Mouse (Mus musculus) Muller cell, postnatal 12 days (primary cell): ENCODE measurements around the gene Sdk2.

ENCODE experiments used
- DNase-seq: peaks from one replicate; pipeline ENCODE4 v3.0.0-alpha.2; 2015; ENCODE audit errors: inconsistent ontology term

The Sdk2 gene

DNA sequence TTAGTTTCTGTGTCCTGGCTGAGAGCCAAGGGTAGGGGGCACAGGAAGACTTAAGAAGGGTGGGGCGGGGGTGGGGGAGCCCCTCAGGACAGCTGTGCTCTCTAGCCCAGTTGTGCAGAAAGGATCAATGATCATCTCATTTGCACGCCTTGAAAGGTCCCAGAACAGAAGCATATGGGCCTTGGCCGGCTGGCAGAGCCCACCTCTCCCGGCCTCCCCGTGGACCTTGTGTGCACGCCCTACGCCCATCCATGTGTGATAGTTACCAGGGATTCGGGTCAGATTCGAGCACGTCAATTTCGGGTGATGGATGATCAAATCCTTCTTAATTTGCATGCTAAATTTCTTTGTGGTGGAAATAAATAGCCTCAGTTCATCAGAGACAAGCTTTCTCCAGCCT, 136.7 kb downstream of the Sdk2 start:
- DNase-seq: no peak

DNA sequence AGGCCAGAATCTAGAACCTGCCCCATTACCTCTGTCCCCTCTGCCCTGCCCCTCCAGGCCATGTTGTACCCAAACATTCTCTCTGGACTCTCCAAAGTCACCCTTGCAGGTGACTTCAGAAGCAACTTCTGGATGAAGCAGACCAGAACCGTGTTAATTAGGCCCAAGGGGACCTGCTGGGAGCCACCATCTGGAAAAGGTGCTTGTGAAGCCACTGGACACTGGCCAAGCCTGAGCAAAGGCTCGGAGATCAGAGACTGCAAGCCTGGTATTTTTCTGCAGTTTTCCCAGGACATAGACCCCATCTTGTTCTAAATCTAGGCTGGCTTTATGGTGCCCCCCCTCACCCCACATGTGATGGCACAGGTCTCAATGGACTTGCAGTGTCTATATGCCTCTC, 138.0 kb downstream of the Sdk2 start:
- DNase-seq: no peak

DNA sequence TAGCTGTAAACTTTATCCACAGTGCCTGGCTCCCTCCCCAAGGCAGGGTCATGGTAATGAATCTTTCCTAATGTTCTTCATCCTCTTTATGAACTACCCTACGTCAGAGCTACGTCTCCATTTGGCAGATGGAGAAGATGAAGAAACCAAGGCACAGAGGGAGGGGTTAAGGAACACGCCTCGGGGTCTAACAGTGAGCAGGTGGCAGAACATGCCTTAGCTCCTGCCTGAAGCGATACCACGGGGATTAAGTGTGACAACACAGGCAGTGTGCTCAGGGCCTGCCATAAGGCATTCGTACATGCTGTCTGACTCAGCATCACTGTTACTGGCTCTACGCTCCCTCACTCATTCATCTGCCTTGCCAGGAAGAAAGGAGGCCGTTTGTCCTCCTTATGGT, 138.6 kb downstream of the Sdk2 start:
- DNase-seq: no peak

DNA sequence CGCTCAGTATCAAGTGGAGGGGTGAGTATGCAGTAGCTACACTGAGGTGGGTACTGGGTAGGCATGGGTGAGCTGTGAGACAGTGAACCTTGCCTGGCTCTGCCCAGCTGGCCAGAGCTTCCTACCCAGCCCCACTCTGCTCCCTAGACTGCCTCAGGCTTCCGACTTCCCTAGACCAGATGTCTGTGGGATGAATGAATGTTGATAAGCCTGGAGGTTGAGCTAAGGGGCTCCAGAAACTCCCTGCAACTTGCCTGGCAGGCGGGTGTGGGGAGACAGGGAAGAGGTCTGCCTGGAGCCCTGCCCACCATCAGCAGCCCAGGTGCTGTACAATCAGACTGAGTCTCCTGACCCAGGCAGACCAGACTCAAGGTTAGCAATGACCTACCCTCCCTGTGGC, 139.0 kb downstream of the Sdk2 start:
- DNase-seq: no peak

DNA sequence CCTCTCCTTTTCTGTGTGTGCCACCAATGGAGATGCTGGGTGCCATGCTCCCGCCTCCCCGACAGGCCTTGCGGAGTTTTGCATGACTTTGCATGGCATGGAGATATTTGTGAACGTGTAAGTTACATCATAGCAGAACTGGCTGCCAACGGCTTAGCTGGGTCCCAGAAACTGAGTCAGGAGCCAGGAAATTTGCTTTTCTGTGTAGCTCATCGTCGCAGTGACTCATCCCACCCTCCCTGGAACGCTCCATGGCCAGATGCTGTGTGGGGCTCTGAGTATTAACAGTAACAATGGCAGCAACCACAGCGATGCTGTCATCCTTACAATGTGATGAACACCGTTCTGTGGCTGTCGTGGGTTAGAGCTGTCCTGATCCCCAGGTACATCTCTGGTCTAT, 139.6 kb downstream of the Sdk2 start:
- peak; percentile 91 for DNase-seq

DNA sequence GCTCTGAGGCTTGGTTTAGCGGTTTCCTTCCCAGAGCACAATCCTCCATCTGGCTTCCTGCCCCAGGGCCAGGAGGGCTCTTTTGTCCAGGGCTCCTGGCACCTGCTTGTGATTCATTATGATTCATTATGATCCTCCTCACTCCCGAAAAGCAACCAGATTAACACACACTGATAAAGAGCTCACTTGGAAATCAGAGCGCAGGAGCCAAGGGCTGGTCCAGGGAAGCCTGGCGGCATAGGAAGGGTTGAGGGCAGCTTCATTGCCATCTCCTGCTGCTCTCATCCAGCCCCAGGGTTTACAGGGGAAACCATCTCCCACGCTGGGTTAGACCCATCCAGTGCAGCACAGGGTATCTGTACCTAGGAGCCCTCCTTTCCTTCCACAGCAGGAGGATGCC, 143.7 kb downstream of the Sdk2 start:
- DNase-seq: peak; percentile 90

DNA sequence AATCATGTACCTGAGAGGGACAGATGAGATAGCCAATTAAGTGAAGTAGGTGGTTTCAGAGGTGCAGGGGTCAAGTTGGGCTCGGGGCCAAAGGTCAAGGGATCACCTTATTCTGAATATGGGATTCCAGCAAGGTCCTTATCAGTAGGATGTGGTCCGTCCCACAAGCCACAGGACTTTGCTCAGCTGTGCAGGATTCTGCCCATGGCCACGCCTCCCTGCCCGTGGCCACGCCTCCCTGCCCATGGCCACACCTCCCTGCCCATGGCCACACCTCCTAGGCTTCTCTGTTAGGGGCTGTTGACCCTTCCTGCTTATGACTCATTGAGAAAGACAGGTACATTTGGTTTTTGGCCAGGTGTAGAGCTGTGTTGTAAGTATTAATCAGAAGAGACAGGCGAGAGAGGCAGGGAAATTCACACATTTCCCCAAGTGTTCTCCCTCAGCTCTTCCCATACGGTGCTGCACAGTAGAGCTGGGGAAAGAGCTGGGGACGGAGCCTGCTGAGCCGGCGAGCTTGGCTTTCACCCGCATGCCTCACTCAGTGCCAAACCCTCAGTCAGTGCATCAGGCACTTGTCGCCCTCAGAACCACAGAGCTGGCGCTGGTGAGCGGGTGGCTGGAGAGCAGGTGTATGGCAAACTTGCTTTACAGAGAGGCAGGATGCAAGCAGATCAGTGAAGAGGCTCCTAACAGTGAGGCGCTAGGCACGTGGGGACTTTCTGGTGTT, 163.6 kb downstream of the Sdk2 start:
- DNase-seq: no peak

DNA sequence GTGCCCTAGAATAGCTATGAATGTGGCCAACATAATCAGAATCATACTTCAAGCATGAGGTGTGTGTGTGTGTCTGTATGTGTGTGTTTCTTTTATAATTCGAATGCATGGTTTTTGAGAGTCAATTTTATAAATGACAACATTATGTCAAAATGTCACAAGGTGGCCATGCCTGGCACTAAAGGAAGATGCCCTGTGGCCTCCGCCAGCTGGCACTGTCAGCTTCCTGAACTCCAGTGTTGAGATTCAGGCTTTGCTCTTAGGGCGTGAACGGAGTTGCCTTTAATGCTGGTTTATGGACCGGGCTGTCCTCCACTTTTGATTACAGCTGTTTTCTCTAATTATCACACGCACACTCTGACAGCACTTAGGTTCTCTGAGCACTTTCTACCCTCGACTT, 164.9 kb downstream of the Sdk2 start:
- DNase-seq: no peak

DNA sequence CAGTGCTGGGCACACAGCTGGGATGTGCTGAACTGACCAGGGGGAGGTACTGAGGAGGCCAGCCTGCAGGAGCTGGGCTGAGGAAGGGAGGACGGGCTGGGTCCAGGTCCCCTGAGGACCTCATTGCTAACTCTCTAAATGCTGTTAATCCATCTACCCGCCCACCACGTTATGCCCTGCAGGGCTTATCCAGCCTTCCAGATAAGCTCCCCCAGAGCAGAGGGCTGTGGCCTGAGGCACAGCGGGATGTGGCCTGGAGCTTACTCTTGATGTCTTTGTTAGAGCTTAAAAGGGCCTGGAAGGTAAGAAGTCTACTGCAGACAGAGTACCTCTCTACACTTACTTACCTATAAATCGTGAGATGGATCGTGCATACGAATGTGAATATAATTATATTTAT, 168.2 kb downstream of the Sdk2 start:
- DNase-seq: no peak

DNA sequence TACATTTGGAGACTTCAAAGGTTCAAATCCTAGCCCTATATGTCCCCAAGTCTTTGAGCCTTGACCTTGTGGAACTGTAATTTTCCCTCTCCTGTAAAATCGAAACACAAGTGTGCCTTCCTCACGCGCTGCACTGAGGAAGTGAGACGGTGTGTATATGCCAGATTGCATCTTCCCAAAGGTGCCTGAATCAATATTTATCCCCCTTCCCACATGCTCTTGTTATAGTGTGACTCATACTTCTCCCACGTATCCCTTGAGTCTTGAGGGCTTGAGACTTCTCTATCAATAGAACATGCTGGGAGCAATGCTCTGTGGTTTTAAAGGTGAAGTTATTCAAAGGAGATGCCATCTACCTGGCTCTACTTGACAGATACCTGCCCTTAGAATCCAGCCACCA, 170.8 kb downstream of the Sdk2 start:
- no peak for DNase-seq

DNA sequence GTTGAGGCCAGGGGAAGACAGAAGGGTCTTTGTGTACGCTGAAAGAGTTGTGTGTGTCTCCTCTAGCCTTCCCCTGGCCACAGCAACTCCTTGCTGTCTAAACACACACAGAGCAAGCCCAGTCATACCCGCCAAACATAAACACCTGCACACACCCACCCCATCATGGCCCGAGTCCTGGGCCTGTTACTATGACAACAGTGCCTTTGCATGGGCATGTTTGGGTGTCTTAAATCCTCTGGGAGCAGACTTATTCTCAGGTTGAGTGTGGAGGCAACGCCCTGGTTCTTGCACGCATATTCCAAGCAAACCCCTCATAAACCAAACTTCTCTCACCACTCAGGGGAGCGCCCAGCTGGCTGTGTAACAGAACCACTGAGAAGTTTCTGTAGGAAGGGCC, 173.9 kb downstream of the Sdk2 start:
- no peak for DNase-seq

DNA sequence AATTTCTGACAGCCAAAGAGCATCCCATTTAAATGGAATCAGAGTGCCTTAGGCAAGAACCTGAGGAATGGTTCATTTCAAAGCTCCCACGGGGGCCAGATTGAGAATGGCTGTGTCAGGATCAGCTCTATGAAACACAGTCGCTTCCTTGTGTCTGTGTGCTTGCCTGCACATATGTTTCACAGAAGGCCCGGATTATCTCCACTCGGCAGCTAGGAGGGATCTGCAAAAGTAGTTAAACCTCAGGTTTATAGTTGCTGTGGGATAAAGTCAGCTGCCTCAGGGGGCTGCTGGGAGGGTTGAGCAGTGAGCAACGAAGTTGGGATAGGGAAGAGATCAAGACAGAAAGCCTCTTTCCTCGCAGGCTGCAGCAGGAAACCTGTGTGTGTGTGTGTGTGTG, 174.8 kb downstream of the Sdk2 start:
- DNase-seq: no peak

DNA sequence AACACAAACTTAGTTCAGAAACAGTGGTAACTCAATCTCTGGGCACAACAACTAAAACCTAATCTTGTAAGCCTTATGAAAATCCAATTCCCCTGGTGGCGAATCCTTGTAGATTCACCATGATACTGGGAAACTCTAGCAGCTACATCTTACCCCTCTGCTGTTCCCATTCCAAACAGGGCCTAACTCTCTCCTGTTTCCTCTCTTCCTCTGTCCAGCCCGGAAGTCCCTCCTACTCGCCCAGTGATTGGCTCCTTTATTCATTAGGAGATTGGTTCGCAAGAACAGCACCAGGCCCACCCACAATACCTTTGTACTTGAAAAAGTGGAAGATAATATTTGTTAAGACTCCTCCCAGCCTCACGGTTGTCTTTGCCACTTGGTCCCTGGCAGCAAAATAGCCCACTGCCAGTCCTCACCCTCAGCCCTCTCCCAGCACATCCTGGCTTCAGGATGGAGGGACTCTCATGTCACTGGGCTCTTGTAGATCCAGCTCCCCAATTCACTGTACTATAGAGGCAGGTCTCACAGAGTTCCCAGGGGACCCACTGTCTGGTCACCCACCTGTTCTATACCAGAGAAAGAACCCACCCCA, 178.6 kb downstream of the Sdk2 start:
- no peak for DNase-seq

DNA sequence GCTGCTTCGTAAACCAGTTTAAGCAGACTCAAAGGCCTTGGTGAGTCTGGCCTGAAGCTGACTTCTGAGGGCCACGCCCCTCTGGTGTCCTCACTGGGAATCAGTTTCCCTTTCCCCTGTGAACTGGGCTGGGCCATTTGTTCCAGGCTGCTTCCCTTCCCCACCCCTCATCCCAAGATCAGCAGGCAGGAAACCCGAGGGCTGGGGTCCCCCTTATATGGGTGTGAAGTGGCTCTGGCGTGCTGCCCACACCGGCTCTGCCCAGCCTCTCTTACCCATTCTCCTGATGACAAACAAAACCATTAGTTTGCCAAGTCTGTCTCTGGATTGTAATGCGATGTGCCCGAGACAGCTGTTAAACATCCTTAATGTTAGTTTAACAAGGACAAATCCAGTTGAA, 180.5 kb downstream of the Sdk2 start:
- no peak for DNase-seq

DNA sequence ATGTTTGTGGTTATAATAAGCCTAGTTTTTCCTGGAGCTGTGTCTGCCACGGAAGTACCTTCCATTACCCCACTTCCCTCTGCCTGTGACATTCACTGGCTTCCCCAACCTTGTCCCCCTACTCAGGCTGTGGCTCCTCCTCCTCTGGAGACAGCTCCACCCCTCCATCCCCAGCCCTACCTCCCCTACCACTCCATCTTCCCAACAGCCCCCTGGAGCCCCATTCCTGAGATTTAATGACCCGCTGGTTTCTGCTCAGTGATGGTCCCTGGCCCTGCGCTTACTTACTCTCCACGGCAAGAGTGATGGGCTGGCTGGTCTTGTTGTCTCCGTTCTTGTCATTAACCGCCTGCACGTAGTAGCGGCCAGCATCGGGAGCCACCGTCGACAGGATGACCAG, 181.9 kb downstream of the Sdk2 start:
- DNase-seq: no peak

DNA sequence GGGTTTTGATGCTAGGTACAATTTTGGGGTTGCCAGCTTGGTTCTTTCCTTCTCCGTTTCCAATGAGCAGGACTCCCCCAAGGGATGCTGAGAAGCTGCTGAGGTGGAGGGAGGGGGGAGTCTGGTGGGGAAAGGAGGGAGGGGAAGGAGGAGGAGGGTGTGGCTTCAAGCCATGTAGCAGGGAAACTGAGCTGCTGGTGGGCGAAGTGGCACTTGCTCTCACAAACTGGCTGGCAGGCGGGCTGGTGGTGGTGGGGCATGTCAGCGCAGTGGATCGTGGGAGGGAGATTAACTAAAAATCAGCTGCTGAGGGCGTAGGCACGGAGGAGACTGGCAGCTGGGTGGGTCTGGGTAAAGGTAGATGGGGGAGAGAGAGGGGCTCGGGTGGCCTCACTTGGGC, 183.8 kb downstream of the Sdk2 start:
- no peak for DNase-seq

DNA sequence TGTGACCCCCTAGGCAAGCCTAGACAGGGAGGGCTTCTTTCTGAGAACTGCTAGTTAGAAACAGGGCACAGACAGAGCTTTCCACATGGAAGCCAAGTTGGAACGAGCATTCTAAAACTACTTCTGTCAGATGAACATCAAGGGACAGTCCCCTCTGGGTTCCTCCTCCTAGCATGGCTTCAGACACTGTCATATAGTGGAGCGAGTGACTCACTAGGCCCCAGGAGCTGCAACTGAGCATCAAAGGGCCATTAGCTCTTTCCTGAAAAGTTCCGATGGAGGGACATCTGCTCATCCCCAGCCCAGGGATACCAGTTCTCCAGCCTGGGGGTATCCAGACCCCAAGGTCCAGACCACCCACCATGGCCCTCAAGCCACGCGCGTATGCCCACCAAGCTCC, 185.0 kb downstream of the Sdk2 start:
- no peak for DNase-seq

DNA sequence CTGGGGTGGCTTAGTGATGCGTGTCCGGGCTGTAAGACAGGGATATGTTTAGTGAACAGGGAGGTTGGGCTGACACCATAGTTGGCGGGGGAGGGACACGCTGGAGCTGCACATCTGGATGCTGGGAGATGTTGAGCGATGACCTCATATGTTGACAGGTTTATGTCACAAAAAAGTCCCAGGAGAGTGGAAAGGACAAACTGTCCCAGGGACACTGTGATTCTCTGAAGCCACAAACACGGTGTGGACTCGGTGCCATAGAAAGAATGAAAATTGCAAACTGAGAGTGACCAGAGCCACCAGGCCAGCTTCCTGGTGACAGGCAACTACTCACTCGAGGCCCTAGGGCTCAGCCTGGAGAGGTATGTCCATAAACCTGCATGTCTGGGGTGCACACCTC, 199.8 kb downstream of the Sdk2 start:
- DNase-seq: no peak

DNA sequence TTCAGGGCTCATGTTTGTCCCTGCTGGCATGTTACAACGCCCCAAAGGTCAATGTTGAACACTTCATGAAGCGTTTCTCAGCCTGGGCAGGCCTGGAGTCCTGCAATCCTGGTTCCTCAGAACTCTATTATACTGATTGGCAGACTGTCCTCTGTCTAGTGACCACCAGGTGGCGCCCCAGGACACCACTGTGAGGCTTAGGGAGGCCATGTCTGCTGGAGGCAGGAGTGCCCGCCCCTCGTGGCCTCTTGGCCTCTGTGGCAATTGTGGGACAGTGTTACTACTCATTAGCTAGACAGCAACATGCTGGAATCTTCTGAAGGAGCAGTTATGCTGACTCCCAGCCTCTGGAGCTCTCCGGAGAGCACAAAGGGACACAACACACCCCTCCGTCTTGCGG, 201.2 kb downstream of the Sdk2 start:
- peak; percentile 95 for DNase-seq

DNA sequence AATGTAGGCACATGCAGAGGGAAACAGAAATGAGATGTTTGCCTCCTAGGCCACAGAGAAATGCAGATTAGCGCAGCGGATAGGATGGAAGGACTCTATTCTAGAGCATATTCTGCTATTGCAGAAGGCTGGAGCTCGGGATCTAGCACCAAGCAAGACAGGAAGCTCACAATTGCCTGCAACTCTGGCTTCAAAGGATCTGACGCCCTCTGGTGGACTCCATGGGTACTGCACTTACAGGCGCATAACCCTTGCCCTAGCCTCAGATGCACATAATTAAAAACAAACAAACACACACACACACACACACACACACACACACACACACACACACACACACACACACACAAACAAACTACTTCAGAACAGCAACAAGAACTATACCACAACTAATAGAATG, 203.4 kb downstream of the Sdk2 start:
- no peak for DNase-seq

DNA sequence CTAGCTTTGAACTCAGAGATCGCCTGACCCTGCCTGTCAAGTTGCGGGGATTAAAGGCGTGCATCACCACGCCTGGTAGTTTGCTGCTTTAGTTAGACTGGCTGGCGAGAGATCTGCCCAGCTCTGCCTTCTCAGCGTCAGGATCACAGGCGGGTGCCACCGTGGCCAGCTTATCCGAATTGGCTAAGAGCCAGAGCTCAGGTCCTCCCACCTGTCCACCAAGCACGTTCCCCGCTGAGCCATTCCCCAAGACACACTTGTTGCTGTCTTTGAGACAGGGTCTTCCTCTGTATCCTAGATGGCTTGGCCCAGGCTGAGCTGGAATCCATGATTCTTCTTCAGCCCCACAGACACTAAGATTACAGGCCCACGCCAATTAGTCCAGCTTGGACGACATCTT, 211.2 kb downstream of the Sdk2 start:
- no peak for DNase-seq

DNA sequence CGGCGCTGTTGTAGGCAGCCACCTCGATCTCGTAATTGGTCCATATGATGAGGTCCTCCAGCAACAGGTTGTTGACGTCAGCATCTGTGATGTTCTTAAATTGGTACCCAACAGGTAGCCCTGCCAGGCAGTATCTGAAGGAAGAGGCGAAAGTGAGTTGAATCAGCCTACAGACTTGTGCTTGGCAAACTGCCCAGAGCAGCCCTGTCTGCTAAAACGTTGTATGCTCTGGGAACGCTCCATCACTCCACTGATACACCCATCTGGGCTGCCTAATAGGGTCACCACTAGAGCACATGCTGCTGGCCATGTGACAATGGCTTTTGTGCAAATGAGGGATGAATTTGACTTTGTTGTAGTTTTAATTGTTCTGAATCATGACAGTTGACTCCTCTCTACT, 215.1 kb downstream of the Sdk2 start:
- no peak for DNase-seq

DNA sequence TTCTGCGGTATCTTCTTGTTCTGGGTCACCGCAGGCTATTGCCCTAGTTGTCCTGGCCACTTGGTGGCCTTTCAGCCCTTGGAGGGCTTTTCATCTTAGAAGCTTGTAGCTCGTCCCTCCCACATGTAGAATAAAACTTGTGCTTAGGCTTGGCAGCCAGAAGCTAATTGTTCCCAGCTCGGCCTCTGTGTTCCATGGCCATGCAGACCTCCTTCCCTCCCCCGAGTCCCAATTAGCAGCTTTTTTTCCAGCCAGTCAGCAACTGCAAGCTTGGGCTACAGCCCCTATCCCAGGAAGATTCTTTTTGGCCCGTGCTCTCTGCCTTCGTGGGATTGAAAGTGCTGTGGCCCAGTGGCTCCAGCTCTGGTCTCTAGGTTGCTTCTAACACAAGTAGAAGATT, 217.5 kb downstream of the Sdk2 start:
- DNase-seq: peak; percentile 22

DNA sequence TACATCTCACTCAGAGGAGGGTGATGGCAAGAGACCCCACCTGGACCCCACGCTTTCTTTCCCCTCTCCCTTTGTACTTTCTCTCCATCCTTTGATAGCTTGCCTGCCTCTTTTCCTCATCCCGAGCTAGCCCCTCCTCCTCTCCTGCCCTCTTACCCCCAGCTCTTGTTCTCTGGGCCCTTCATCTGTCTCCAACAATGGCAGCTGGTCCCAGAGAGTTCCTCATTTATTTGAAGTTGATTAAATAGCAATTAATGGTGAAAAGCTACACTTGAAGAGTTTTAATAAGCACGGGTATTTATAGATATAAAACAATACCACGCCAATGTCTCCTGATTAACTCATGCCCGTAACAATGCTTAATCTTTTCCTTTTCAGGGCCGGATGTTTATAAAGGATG, 222.9 kb downstream of the Sdk2 start:
- peak; percentile 49 for DNase-seq
